Comparison of ENCODE assay signal across 11 mouse cellular contexts in genomic region chr2:102356879-102357695, GRCm38 (mm10). TPM values are rescaled to one million over a fixed set of nuclear protein-coding genes. Genes with fewer than 3 reads are reported as not detected.
A peak's percentile ranks its signal among the peaks of the same experiment; 100 is the strongest.
DNase-seq lines count a peak whose midpoint lies in the region; ATAC-seq and TF ChIP-seq lines count a peak whose summit lies in the region.
"Had no signal": no experiment of that assay in that cellular context is flagged by ENCODE, and none has a peak within 500 bp of the region (broad histone marks: within the 10 kb centered on the region; RNA-seq: fewer than 3 reads in every experiment).

No protein-coding gene starts in this region.

- WGBS in intestine, embryonic 15.5 days: 91% methylated on average over 7 of the region's 7 CpGs

- no peak for TF ChIP-seq CTCF in layer of hippocampus, adult 2 months (conservative IDR thresholded peaks at IDR 0.05)

- H3K4me3 ChIP-seq in layer of hippocampus, adult 2 months: no peak overlapping the region
- H3K4me3 ChIP-seq in myocyte: no peak overlapping the region
- H3K4me3 ChIP-seq in intestine, embryonic 15.5 days (replicated peaks): no peak overlapping the region
- H3K4me3 ChIP-seq: liver, embryonic 15.5 days; midbrain, embryonic 13.5 days had no signal

- H3K9ac ChIP-seq in intestine, embryonic 15.5 days: no peak overlapping the region
- H3K9ac ChIP-seq: liver, embryonic 15.5 days; midbrain, embryonic 13.5 days had no signal

- no peak for ATAC-seq in intestine, embryonic 15.5 days
- ATAC-seq: midbrain, embryonic 13.5 days had no signal

- H3K36me3 ChIP-seq in myocyte (ENCODE audit: control insufficient read depth, insufficient read depth): peaks cover 7% of the 10 kb centered on the region
- H3K36me3 ChIP-seq in intestine, embryonic 15.5 days: peaks cover 12% of the 10 kb centered on the region; the same call in 1 of the 2 replicates

- H3K4me2 ChIP-seq in myocyte (ENCODE audit: low read depth): no peak overlapping the region
- no peak overlapping the region for H3K4me2 ChIP-seq in intestine, embryonic 15.5 days (replicated peaks)
- H3K4me2 ChIP-seq: liver, embryonic 15.5 days; midbrain, embryonic 13.5 days had no signal

- TF ChIP-seq POLR2A in myocyte (IDR thresholded peaks at IDR 0.05; ENCODE audit: insufficient read length, low read depth): no peak

- no peak overlapping the region for H3ac ChIP-seq in myocyte (ENCODE audit: control insufficient read depth, insufficient read length)

- no peaks in the 10 kb centered on the region for H3K27me3 ChIP-seq in myocyte (ENCODE audit: control insufficient read depth, insufficient read depth, insufficient read length)
- no peaks in the 10 kb centered on the region for H3K27me3 ChIP-seq in intestine, embryonic 15.5 days (replicated peaks)
- H3K27me3 ChIP-seq: liver, embryonic 15.5 days; midbrain, embryonic 13.5 days had no signal

- no peaks in the 10 kb centered on the region for H3K4me1 ChIP-seq in intestine, embryonic 15.5 days (replicated peaks)
- H3K4me1 ChIP-seq: liver, embryonic 15.5 days; midbrain, embryonic 13.5 days had no signal

- H3K79me2 ChIP-seq in myocyte (ENCODE audit: control insufficient read depth, insufficient read depth): peaks cover 5% of the 10 kb centered on the region

- H3K9me3 ChIP-seq in intestine, embryonic 15.5 days: no peaks in the 10 kb centered on the region
- H3K9me3 ChIP-seq: G1E; liver, embryonic 15.5 days; midbrain, embryonic 13.5 days had no signal

- no peak for DNase-seq in layer of hippocampus, adult 2 months (ENCODE audit: low spot score in 2 of 2)
- DNase-seq in layer of hippocampus, postnatal 25 days (ENCODE audit: extremely low spot score in 1 of 2, low spot score in 1 of 2): no peak
- peak; percentile 43 for DNase-seq in adipocyte (ENCODE audit: low spot score)
- peak; percentile 35 for DNase-seq in cerebellum, adult 9-11 months
- no peak for DNase-seq in thymus, postnatal 4 days
- DNase-seq: right cerebral cortex, postnatal 4 days had no signal

- peak overlapping the region; percentile 58 for H3K27ac ChIP-seq in layer of hippocampus, adult 2 months
- no peak overlapping the region for H3K27ac ChIP-seq in intestine, embryonic 15.5 days
- H3K27ac ChIP-seq: liver, embryonic 15.5 days; midbrain, embryonic 13.5 days had no signal

TF ChIP-seq in myocyte, 11 proteins besides CTCF, POLR2A, EP300 and RAD21:
- TF ChIP-seq MYOD1 (IDR thresholded peaks at IDR 0.05; ENCODE audit: control insufficient read depth in 1 of 3, insufficient read length in 2 of 3, low read depth in 2 of 3) (no peak), USF1 (IDR thresholded peaks at IDR 0.05; ENCODE audit: low read depth) (peak; percentile 81)

RNA-seq across cellular contexts. Expression of gene Trim44, which starts 50.5 kb away (rescaled TPM):
- 100 to 1,000 TPM; 169 to 171 TPM for total RNA-seq in layer of hippocampus, adult 2 months (2021)
- 100 to 1,000 TPM; 153 to 165 TPM for total RNA-seq in layer of hippocampus, postnatal 25 days (2021)
- polyA plus RNA-seq in myocyte (2012; fragmentation: generic; extraction: Trizol): 16.5 TPM
- polyA plus RNA-seq in intestine, embryonic 15.5 days (2015; fragmentation: Nextera tagmentation; extraction: Ambion mirVana): 21.1 and 25.5 TPM in 2 replicates

Comparison
In these comparisons a context has a peak if more than half of its experiments do, and no peak if none do; other contexts are left out.
1. DNase-seq: peak in adipocyte (single experiment) and cerebellum, adult 9-11 months (single experiment); none in layer of hippocampus, adult 2 months (0 of 2), layer of hippocampus, postnatal 25 days (0 of 2) and thymus, postnatal 4 days (single experiment).